Mouse (Mus musculus) naive thymus-derived CD4-positive, alpha-beta T cell, adult 2 months (primary cell): ENCODE results near the gene Arhgef12.
"Not testable (repeated sequence)": the region's sequence is repeated elsewhere in the genome, so short reads cannot be mapped to it uniquely, and the experiment has no call there.

Experiments
- DNase-seq: peaks from one replicate; pipeline ENCODE4 v3.0.0-alpha.2; 2011; ENCODE audit warnings: low read depth

Arhgef12 gene

DNA sequence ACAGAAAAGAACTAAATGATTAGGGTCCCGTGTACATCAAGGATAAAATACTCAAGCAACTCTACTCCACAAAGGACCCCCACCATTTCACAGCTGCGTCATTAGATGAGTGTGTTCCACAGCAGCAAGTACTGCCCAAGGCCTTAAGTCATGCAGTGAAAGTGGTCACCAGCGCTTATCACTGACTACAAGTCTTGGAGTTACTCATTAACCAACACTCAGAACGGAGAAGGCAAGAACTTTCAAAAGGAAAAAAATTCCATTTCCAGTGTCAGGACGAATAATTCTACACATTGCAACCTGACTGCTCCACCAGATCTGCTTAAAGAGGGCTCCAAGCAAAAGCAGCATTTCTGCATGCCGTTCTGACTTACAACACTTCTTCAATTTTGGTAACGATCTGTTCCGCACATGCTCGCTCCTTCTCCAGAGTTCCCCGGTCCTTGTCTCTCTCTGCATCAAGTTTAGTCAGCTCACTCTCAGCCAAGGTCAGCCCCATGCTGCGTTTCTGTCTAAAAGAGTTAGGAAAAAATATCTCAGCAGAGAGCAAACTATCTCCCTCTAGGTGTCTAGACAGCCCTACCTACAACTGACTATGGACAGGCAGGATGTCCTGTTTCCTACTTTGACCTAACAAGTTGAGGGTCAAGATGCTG lies 106.3 kb downstream of the Arhgef12 start:
- no peak for DNase-seq

DNA sequence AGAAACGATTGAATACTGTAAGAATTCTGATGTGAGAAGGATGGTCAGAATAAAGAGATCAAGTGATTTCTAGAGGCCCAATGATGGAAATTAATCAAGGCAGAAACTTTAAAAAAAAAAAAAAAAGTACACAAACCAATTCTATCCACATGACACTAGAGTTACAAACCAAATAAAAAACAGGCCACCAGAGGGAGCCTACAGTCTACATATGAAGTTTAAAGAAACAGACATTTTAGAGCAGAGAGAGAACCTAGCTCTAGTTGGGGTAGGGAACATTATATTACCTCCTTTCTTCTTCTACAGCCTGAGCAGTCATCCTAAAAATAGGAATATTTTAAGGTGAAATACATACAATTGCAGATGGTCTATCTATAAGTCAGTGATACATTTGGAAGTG lies 107.0 kb downstream of the Arhgef12 start:
- DNase-seq: peak; percentile 59

DNA sequence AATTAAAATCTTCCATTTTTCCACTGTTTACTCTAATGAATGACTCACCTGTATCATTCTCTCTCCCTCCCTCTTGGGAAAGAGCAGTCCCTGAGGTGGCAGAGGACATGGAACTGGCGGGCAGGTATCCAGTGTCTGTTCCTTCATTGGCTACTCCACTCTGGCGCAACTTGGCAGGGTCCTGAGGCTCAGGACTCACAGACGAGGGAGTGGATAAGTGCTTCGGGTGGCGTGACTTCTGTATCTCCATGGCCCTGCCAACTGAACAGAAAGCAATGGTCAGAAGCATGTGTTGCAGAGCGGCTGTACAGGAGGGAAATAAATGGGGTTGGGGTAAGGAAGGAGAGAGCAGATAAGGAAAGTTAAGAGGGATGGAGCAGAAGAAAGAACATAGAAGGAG lies 109.5 kb downstream of the Arhgef12 start:
- no peak for DNase-seq

DNA sequence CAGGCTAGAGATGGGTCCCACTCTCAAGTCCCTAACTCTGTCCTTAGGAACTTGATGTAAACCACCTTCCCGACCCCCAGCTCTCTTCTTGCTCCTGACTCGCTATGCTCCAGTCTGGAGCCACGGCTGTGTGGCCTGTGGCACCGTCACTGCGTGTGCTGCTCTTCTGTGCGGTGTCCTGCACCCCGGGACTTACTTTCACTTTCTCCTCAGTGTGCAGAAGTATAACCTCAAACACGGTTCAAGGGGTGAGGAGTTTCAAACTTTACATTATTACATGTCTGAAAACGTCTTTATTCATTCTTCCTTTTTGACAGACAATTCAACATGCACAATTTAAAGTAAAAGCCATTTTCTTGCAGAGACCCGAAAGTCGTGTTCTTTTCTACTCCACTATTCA lies 111.7 kb downstream of the Arhgef12 start:
- peak; percentile 38 for DNase-seq

DNA sequence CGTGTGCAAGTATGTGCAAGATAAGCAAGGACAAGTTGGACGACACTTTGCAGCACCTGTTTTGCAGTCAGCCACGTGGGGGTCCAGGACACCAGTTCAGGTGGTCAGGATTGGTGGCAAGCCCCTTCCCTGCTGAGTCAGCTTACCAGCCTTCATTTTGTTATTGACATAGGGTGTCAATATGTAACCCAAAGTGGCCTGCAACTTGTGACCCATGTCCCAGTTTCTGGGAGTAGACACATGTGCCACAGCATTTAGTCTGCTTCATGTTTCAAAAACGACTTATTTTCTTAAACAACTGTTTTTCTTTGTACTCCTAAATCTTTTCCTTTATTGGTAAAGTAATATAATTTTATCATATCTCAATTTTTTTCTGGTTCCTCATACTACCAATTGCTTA lies 112.3 kb downstream of the Arhgef12 start:
- DNase-seq: no peak

DNA sequence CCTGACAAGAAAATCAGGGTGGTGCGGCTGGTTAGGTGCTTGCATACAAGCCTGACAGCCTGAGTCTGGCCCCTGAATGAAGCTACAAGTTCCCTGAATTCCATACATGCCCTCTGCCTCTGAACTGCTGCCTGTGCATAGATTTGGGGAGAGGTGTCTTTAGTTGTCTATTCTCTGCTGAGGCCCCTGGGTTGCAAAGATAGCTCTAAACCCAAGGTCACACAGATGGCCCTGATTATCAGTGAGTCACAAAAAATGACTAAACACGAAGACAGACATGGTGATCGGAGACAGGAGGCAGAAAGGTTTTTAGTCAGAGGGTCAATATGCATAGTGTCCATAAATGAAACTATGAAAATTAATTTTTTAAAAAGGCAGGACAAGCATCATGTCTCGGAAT lies 113.4 kb downstream of the Arhgef12 start:
- no peak for DNase-seq

DNA sequence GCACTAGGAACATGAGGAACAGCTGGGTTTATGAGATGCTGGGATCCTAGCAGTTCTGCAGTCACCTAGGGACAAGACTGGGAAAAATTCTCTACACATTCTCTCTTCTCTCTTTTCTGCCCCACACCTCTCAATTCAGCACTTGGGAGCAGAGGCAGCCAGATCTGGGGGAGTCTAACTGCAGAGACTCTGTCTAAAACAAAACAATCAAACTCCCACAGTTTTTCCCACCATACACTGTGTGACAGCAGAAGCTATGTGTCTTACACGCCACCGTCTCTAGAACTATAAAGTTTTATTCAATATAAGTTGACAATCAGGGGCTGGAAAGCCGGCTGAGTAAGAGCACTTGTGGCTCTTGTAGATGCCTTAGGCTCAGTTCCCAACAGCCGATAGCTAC lies 119.1 kb downstream of the Arhgef12 start:
- DNase-seq: no peak

DNA sequence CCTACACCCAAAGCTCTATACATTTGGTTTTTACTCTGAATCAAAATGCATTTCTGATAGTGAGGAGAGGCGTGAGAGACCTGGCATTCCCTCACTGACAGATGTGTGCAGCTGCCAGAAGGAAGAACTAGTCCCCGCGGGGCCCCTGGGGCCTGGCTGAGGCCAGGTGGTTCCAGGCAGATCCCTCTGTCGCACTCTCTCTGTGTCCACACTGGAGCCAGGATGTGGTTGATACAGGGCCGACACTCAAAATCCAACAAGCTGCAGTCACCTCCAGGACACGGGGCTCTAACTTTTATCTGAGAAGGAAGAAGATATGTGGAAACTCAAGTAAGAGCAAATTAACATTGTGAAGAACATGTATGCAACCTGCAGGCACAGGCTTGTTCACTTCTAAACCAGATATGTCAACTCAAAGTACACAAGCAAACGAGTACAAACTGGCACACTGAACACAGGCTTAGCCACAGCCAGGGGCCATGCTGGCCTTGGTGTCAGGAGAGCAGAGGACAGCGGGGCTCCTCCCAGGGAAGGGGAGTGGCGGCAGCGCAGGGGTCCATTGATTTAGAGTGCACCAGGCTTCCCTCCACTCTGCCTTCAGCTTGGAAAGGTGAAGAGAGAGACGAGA lies 138.0 kb downstream of the Arhgef12 start:
- DNase-seq: no peak

DNA sequence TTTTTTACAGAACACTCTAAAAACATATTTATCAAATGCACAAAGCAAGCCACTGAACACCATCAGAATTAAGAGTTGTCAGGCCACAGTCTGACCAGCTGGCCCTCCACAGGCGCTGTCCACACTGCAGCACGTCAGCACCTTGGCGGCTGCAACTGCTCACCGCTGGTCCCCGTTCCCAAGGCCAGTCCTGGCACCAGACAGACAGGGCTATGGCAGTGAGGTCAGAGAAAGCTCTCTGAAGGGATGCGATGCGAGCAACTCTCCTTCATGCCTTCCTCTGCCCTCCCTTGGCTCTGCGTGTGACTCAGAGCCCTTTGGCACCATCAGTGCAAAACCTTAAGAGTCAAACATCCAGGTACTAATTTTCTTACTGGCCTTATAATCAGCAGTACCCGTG lies 139.3 kb downstream of the Arhgef12 start:
- DNase-seq: no peak

DNA sequence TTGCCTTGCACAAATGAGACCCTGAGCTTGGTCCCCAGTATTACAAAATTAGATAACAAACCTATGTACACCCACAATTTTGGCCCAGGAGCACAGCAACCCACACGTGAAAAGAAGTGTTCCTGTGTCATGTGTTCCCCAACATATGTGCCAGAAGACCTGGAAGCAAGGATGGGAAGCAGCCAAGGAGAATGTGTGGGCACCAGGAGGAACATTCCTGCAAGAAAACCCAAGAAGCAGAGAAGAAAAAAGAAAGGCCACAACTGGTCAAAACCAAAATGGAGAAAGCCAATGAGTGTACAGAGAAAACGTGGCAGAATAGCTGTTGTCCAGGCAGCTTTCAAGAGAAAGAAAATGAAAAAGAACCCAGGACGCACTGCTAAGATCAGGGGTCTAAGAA lies 142.2 kb downstream of the Arhgef12 start:
- not testable (repeated sequence) for DNase-seq

DNA sequence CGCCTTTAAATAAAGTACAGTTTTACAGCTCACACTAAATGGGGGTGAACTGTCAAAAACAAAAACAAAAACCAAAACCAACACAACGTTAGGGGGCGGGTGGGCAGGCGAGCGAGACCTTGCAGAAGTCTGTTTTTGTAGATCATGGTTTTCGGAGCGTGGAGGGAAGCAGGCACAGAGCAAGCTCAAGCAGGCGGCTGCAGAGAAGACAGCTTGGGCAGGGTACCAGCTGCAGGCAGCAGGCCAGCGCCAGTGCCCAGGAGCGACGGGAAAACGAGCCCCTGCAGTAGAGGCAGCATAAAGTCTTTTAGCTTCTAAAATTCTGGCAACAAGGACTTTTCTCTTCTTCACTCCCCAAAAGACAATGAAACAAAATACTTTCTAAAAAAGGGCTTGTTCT lies 142.7 kb downstream of the Arhgef12 start:
- no peak for DNase-seq

DNA sequence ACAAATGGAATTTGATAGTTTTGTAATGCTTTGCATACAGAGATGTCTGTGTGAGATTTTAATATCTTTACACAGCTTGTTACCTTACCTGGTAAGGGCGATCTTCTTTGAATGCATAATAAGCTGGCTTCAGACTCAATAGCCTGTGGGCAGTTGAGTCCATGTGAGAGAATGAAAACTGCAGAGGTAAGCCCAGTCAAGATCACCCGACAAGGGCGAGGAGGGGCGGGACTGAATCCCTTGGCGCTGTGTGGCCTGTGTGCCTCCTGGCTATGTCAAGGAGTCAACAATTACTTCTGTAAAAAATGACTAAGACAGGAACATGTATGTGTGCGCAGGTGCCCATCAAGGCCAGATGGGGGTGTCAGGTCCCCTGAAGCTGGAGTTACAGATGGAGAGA lies 144.5 kb downstream of the Arhgef12 start:
- no peak for DNase-seq

DNA sequence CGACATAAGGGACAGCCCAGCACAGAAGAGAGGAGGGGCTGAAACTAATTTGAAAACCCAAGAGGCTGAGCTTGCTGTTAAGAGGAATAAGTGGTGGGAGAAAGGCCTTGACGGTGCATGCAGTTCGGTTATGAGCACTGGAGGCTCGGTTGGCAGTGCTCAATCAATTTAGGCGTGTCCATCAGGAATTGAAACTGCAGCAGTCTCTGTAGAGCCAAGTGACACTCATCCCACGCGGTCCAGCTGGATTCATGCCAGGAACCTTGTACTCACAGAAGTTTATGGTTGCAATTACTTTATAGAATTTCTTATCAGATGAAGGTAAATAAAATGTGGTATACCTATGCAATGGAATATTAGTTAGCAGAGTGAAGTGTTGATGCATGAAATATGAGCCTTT lies 148.6 kb downstream of the Arhgef12 start:
- DNase-seq: no peak

DNA sequence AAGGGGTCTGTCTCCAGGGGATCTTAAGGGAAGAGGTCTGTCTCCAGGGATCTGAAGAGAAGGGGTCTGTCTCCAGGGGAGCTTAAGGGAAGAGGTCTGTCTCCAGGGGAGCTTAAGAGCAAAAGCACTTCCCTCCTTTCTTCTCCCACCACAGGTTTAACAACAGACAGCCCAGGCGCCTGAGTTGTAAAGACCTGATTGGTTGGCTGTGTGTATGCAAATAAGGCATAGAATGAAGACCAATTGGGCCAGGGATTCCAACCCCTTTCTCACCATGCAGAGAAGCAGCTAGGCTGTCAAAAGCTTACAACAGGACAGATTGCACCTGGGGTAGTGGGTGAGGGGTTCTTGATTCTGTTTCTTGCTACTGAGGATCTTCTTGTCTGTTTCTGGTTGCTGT lies 158.7 kb downstream of the Arhgef12 start:
- DNase-seq: no peak

DNA sequence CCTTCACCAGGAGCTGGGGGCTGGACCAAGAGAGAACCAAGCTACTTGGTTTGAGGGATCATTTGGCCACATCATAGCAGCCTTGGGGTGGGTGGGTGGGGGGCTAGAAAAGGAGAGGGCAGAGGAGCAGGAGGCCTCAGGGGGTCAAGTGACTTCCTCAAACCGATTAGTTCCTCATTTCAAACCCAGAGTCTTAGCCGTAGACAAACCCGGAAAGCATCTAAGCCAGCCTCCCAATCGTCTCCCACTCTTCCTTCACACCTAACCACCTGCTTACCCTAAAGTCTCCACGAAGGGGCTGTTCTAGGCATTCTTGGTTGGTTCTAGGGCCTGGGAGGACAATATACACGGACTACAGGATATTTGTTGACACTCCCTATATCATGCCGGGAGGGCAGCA lies 161.9 kb downstream of the Arhgef12 start:
- DNase-seq: no peak

DNA sequence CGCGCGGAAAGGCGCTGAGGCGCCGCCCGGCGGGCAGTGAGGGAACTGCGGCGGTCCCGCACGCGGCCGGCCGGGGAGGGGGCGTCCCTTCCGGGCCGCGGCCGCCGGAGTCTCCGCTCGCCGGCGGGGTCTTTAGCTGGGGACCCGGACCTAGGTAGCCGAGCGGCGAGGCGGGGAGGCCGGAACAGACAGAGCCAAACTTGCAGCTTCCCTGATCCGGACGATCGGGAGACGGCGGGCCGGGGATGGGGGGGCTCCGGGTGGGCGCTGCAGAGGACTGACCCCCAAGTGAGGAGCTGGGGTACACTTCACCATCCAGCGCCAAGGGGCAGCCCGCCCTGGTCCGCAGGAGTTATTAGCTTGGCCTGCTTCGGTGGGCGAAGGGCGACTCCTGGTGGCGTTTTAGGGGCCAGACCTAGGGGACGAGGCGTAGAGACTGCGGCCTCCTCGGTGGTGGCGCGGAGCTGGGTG lies 162.5 kb downstream of the Arhgef12 start:
- DNase-seq: peak; percentile 72

DNA sequence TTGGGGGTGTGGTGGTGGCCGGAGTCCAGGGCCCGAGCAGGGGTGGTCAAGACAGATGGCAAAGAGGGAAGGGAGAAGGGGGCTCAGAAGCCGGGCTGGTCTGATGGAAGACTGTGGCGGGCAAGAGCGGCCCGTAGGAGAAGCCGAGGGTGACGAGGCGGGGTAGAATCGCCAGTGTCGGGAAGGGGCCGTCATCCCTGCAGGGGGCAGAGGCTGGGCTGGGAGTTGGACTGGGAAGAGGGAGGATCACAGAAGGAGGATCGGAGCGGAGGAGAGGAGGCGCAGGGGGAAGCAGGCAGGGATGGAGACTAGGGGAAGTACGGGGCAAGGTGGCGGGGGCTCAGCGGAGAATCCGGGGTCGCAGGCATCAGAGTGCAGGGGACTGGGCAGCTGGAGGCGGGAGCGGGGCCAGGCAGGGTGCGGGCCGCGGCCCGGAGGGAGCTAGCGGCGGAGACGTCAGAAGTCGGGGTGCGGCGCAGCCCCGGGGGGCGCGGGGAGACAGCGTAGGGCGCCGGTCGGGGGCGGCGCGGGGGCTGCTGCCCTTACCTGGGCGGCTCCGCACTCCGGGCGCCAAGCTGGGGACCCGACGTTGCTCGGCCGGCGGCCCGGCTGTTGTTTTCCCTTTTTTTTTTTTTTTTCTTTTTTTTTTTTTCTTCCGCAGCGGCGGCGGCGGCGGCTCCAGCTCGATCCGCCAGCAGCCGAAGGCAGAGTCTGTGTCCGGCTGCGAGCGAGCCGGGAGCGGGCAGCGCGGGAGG lies 163.1 kb downstream of the Arhgef12 start, which contains the start of gene Grik4:
TSS of gene Grik4 (minus strand) at position 713 of the 755 bp plus-strand sequence.
- peak; percentile 4 for DNase-seq

DNA sequence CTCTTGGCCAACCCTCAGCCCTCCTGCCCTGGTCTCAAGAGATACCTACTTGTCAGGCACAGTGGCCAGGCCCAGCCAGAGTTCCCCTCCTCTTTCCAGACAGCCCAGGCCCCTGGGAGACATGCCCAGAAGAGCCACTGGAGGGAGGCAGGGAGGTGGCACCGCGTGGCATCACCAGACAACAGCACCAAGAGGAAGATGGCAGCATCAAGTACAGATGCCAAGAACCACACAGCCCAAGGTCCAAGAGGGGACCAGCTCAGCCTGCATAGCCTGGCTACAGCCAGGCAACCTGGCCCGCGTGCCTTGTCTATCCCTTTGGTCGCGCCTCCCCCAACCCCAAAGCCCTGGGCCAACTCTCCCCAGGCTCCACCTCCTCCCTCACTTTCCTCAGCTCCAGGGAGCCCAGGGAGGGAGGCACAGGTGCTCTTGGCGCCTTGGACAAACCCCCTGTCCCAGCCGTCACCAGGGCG lies 163.9 kb downstream of the Arhgef12 start:
- no peak for DNase-seq

DNA sequence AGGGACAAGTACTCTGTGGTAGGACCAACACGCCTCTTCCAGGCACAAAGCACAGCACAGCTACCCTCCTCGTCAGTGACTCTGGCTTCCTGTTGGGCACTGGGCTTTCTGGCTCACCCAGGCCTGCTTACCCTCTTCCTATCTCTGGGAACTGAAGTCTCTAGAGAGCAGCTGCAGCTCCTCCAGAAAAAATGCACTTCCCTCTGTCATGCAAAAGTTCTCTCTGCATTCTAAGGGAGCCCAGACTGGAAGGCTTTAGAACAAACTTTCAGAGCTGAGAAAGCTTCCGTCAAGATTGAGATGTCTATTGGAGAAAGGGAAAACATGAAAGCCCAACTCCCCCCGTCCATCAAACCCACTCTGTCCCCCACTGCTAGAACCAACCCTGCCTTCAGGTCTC lies 164.9 kb downstream of the Arhgef12 start:
- no peak for DNase-seq

DNA sequence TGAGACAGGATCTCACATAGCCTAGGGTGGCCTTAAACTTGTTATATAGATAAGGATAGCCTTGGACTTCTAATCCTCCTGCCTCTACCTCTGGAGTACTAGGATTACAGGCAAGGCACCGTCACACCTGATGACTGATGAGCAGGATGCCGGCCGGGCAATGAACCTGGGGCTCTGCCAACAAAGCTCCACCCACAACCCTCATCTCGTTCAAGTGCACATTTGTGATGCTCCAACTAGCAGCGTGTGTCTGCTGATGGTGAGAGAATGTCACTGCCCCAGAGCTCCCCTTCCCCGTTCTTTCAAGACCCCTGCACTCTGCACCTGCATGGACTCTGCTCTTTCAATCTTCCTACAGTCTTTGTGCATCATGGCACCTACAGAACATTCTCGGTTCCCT lies 174.9 kb downstream of the Arhgef12 start:
- no peak for DNase-seq

DNA sequence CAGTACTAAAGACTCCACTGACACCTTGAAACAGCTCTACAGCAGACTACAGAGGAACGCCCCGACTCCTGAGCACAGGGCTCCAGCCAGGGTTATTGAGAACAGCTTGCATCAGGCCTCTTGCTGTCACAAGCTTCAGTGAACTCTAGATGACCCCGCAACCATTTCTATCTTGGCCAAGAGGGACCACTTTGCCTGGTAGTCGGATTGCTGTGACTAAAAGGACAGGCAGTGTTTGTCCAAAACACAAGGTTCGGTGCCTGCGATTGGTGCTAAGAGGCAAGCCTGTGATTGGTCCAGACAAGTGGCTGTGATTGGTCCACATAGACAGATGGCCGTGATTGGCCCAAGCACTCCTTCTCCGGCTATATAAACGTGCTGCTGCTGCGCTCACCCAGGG lies 179.5 kb downstream of the Arhgef12 start:
- no peak for DNase-seq

DNA sequence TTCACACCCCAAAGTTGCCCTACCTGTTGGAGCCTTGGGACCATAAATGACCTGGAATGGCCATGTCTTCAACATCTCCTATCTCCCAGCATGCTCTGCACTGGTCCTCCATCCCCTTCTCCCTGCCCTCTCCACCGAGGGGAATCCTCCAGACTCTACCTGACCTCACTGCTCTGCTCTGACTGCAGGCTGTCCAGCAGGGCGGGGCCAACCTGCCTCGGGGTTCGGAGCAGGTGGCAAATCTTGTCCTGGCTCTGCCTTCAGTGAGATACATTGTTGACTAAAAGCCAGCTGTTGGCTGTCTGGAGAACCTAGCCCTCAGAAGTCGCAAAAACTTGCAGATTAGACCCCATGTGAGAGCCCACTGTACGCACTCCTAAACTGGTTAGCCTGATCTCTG lies 180.5 kb downstream of the Arhgef12 start:
- no peak for DNase-seq

DNA sequence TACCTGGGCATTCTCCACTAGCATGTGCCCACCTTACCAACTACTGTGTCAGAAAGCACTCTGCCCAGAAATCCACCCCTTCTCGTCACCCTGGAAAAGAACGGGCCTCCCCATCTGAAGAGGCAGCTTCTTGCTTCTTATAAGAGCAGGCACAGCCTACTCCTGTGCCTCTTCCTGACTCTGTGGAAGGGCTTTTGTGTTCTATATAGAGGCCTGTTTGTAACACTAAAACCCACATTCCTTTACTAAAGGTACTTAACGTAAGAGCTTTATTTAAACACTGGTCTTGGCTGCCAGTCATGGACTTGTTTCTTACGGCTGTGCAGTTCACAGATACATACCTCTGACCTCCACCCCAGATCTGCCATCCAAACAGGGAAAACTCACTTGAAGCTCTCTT lies 185.2 kb downstream of the Arhgef12 start:
- DNase-seq: no peak
